Mouse (Mus musculus) midbrain, embryonic 14.5 days (tissue): ENCODE results near the gene Lmo2. TPM values are rescaled to one million over a fixed set of nuclear protein-coding genes. Genes with fewer than 3 reads are reported as not detected.

Experiments used
- ATAC-seq: fragments of 200-750 bp; cut with Nextera tagmentation; 2 replicates; pipeline ENCODE4 v1.8.0; 2017; ENCODE audit warnings: moderate number of reproducible peaks, moderate library complexity; ENCODE audit not compliant: low FRiP score, low TSS enrichment
- DNase-seq: peaks from one replicate; pipeline ENCODE4 v3.0.0-alpha.2; 2015
- H3K27ac ChIP-seq: fragments of 300-500 bp; sonication (generic); replicated peaks from 2 replicates; pipeline ENCODE4 v1.5.1; 2014; ENCODE audit warnings: mild to moderate bottlenecking, low read depth, low read length, moderate library complexity
- H3K27me3 ChIP-seq: fragments of 300-500 bp; sonication (generic); 2 replicates; pipeline ENCODE4 v1.6.1; 2014; ENCODE audit warnings: low read length, control low read depth, mixed read lengths; ENCODE audit not compliant: control insufficient read depth, insufficient read depth
- H3K36me3 ChIP-seq: fragments of 300-500 bp; sonication (generic); 2 replicates; pipeline ENCODE4 v1.6.1; 2014; ENCODE audit warnings: low read length, control low read depth; ENCODE audit not compliant: control insufficient read depth, insufficient read depth
- H3K4me1 ChIP-seq: fragments of 300-500 bp; sonication (generic); 2 replicates; pipeline ENCODE4 v1.6.1; 2014; ENCODE audit warnings: mild to moderate bottlenecking, antibody characterized with exemption, low read length, control low read depth; ENCODE audit not compliant: control insufficient read depth, insufficient read depth
- H3K4me2 ChIP-seq: fragments of 300-500 bp; sonication (generic); 2 replicates; pipeline ENCODE4 v1.6.1; 2014; ENCODE audit warnings: mild to moderate bottlenecking, low read length, moderate library complexity
- H3K4me3 ChIP-seq: fragments of 300-500 bp; sonication (generic); replicated peaks from 2 replicates; pipeline ENCODE4 v1.5.1; 2014; ENCODE audit warnings: low read depth, low read length
- H3K9ac ChIP-seq: fragments of 300-500 bp; sonication (generic); replicated peaks from 2 replicates; pipeline ENCODE4 v1.6.1; 2014; ENCODE audit warnings: mild to moderate bottlenecking, low read length, moderate library complexity
- H3K9me3 ChIP-seq: fragments of 300-500 bp; sonication (generic); 2 replicates; pipeline ENCODE4 v1.6.1; 2016; ENCODE audit warnings: low read length, control low read depth, mixed read lengths; ENCODE audit not compliant: control insufficient read depth
- WGBS: fragments of 180-500 bp; shearing (Covaris S2); extraction: QIAGEN DNeasy Blood & Tissue Kit; methylation state at CpG from one replicate; pipeline ENCODE4 v1.1.7; 2014; 5-methylcytosine and 5-hydroxymethylcytosine counted together
- polyA plus RNA-seq: library from polyadenylated mRNA; unstranded; fragments of >200 nt; fragmentation: Nextera tagmentation; extraction: Ambion mirVana; gene quantifications from 2 replicates; pipeline ENCODE4 v1.2.1, GENCODE M21; 2014

Lmo2 gene
- polyA plus RNA-seq, 1 experiment from 2014 or later = 31.6 TPM

DNA sequence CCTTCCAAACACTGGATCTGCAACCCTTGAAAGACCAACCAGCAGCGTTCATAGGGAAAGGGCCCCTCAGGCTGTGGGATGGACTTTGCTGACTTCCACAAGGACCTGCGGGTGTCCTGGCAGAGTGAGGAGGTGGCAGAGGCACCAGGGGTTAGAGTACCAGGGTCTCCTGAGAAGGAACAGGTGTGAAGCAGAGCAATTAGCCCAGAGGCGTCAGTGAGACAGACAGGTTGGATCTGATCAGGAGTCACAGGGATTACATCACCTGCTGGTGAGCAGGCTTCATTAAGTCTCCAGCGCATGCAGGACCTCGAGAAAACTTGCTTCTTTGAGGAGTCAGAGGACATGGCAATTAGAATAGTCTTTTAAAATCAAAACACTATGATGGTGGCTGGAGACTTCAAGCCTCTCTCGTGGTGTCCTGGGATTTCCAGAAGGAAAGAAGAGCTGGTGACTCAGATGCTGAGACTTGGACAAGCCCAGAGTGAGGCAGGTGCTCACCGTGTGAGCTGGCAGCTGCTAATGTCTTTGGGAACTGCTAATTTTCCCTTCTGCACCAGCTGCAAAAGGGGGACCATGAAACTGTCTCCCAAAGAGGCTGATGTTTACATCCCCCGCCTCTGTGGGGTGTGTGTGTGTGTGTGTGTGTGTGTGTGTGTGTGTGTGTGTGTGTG, 9.7 kb upstream of the Lmo2 start:
- Histone ChIP-seq H3K27me3 (no peaks in the 10 kb centered on the region), H3K9me3 (no peaks in the 10 kb centered on the region), H3K4me1 (no peaks in the 10 kb centered on the region), H3K4me2 (no peak overlapping the region), H3K9ac (no peak overlapping the region), H3K4me3 (no peak overlapping the region), H3K27ac (no peak overlapping the region), H3K36me3 (no peaks in the 10 kb centered on the region)
- no peak for DNase-seq
- no peak for ATAC-seq
- WGBS = 67% methylated on average over 8 of the region's 8 CpGs

DNA sequence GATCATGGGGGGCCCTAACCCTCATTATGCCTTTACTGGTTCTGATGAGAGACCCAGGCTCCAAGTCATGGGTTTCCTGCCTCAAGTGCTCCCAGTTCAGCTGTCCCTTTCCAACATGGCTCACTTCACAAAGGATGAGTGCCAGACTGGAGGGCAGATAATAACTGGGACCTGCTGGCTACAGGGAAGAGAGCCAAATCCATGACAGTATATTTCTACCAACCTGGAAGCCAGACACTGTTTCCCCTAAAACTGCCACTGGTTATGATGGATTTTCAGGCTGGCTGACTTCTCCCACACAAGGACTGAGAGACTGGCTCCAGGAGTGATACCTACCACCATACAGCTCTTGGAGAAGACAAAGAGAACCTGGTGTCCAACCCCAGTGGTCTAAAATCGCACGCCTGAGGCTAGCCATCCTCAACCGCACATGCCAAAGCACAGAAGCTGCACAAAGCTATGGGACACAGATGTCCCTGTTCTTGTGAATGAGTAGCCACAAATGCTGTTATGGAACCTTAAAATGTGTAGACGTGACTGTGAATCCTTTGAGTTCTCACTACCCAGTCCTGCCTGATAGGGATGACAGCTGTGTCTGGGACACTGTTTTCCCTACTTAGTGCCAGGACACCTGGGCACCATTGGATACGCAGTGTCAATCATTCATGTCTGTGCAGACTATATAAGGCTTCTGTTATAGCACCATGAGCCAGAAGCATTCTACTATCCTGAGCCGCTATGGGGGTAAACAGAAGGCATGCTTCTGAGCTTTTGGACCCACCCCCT, 4.5 kb upstream of the Lmo2 start:
- no peak overlapping the region for H3K4me2 ChIP-seq
- DNase-seq (no peak), ATAC-seq (no peak)
- no peak overlapping the region for H3K4me3 ChIP-seq
- no peaks in the 10 kb centered on the region for H3K36me3 ChIP-seq
- H3K27ac ChIP-seq = no peak overlapping the region
- WGBS = 95% methylated on average over 6 of the region's 6 CpGs
- no peak overlapping the region for H3K9ac ChIP-seq
- no peaks in the 10 kb centered on the region for H3K27me3 ChIP-seq
- no peaks in the 10 kb centered on the region for H3K9me3 ChIP-seq
- H3K4me1 ChIP-seq = no peaks in the 10 kb centered on the region

DNA sequence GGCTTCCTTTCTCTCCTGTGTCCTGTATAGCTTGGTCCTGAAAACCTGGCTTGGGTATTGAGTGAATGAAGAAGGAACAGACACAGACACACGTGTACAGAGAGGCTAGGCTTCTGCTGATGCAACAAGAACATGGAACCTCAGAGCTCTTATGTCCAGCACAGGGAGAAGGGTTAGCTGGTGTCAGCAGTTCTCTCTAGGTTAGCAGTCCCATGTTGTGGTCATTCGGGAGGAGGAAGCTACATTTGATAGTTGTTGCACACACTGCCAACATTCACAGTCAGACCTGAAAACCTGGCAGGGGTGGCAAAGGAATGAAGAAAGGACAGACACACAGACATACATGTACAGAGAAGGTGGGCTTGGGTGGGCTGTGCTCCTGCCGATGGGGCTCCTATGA, 2.1 kb upstream of the Lmo2 start:
- Histone ChIP-seq H3K4me3 (no peak overlapping the region), H3K4me2 (no peak overlapping the region), H3K27me3 (no peaks in the 10 kb centered on the region), H3K27ac (no peak overlapping the region), H3K36me3 (no peaks in the 10 kb centered on the region), H3K9me3 (no peaks in the 10 kb centered on the region), H3K4me1 (no peaks in the 10 kb centered on the region), H3K9ac (no peak overlapping the region)
- no peak for DNase-seq
- no peak for ATAC-seq
- WGBS = 83% methylated on average over 3 of the region's 3 CpGs

DNA sequence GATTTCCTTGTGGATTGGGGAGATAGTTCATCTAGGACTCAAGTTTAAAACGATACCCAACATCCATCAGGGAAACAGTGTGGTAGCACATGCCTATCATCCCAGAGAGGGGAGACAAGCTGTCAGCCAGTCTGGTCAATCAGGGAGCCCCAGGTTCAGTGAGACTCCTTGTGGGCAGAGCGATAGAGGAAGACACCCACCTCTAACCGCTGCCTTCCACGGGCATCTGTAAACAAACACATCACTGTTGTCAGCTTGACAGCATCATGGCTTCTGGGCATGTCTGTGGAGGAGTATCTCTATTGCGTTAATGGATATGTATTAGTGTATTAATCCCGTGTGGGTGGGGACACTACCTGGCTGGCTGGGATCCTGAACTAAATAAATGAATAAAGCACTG, 919 bp upstream of the Lmo2 start:
- H3K27ac ChIP-seq = no peak overlapping the region
- H3K36me3 ChIP-seq = no peaks in the 10 kb centered on the region
- no peaks in the 10 kb centered on the region for H3K4me1 ChIP-seq
- 88% methylated on average over 6 of the region's 6 CpGs for WGBS
- H3K4me2 ChIP-seq = no peak overlapping the region
- no peak overlapping the region for H3K4me3 ChIP-seq
- ATAC-seq (no peak), DNase-seq (no peak)
- no peak overlapping the region for H3K9ac ChIP-seq
- no peaks in the 10 kb centered on the region for H3K9me3 ChIP-seq
- H3K27me3 ChIP-seq = no peaks in the 10 kb centered on the region

DNA sequence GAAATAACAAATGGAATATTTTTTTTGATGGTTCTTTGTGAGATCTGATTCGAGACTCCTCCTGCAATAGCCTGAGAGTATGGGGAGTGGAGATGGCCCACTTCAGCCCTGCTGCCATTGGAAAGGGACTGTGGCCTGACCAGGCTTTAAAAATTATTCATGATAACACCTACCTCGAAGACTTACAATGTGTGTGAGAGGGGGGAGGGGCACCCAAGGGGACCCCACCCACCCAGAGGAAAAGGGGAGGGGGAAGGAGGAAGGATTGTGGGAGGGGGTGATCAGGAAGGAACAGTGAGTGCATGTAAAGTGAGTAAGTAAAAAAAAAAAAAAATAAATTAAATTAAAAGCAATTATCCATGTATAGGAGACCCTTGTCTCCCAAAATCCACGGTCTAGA, 848 bp downstream of the Lmo2 start:
- Histone ChIP-seq H3K36me3 (no peaks in the 10 kb centered on the region), H3K4me2 (no peak overlapping the region)
- no peak for ATAC-seq

DNA sequence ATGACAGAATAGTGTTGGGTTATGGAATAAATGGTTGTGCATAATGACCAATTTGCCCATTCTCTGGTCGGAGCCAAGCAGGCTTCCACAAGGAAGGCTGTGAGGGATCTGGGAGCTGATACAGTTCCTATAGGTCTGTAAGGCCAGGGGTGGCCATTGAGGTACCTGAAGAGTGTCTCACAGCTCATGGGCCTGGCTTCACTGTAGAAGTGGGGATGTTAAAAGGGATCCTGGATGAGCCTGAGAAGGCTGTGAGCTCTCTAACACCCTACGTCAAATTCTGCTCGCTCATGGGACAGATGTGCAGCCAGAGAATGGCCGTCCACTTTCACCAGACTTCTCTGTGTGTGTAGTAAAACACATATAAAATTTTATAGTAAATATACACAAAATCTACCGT, 1.3 kb downstream of the Lmo2 start:
- Histone ChIP-seq H3K4me2 (no peak overlapping the region), H3K4me1 (no peaks in the 10 kb centered on the region), H3K27me3 (no peaks in the 10 kb centered on the region), H3K9me3 (no peaks in the 10 kb centered on the region), H3K36me3 (no peaks in the 10 kb centered on the region), H3K4me3 (no peak overlapping the region), H3K9ac (no peak overlapping the region), H3K27ac (no peak overlapping the region)
- WGBS = 91% methylated on average over 5 of the region's 5 CpGs
- ATAC-seq = no peak
- DNase-seq = no peak

More for the DNA sequence above, 848 bp downstream of the Lmo2 start:
- no peaks in the 10 kb centered on the region for H3K27me3 ChIP-seq
- DNase-seq = no peak
- H3K9me3 ChIP-seq = no peaks in the 10 kb centered on the region
- no peak overlapping the region for H3K9ac ChIP-seq
- H3K27ac ChIP-seq = no peak overlapping the region
- H3K4me1 ChIP-seq = no peaks in the 10 kb centered on the region
- no peak overlapping the region for H3K4me3 ChIP-seq
- WGBS = 82% methylated on average over 3 of the region's 3 CpGs

DNA sequence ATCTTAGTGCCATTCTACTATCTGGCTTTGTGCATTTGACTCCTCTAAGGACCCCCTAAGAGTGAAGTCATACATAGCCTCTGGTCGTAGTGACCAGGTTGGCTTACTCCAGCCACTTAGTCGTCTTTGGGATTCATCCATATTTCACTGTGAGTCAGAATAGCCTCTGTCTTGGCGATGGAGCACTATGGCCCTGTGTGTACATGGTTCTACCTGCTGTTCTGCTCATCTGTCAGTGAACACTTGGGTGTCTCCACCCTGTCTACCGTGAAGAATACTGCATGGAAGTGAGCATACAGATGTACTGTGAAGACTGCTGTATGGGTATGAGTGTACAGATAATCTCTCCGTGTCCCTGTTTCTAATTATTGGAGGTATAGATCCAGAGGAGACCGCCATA, 1.8 kb downstream of the Lmo2 start:
- no peaks in the 10 kb centered on the region for H3K36me3 ChIP-seq
- ATAC-seq (no peak), DNase-seq (no peak)
- WGBS = 89% methylated on average over 6 of the region's 6 CpGs
- H3K27ac ChIP-seq = no peak overlapping the region
- no peaks in the 10 kb centered on the region for H3K9me3 ChIP-seq
- H3K9ac ChIP-seq = no peak overlapping the region
- H3K4me3 ChIP-seq = no peak overlapping the region
- H3K27me3 ChIP-seq = no peaks in the 10 kb centered on the region
- H3K4me1 ChIP-seq = no peaks in the 10 kb centered on the region
- no peak overlapping the region for H3K4me2 ChIP-seq

DNA sequence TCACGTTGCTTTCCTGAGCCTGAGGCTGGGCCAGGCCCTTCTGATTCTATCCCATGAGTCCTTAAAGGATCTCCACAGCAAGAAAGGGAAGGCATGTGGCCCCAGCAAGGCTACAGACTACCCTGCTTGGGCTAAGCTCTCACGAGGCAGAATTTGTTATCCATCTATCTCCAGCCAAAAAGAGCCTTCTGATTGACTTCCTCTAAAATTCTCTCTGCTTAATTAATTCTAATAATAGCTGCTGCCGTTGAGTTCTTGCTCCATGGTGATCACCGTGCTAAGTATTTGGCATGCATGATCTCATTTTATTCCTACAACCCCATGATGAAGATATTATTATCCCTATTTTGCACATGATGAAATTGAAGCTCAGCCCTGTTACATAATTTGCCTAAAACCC, 4.6 kb downstream of the Lmo2 start:
- ATAC-seq (no peak), DNase-seq (no peak)
- Histone ChIP-seq H3K27ac (no peak overlapping the region), H3K4me2 (no peak overlapping the region), H3K4me1 (no peaks in the 10 kb centered on the region), H3K36me3 (no peaks in the 10 kb centered on the region), H3K9ac (no peak overlapping the region), H3K27me3 (no peaks in the 10 kb centered on the region), H3K4me3 (no peak overlapping the region), H3K9me3 (no peaks in the 10 kb centered on the region)
- 67% methylated on average over 4 of the region's 4 CpGs for WGBS

DNA sequence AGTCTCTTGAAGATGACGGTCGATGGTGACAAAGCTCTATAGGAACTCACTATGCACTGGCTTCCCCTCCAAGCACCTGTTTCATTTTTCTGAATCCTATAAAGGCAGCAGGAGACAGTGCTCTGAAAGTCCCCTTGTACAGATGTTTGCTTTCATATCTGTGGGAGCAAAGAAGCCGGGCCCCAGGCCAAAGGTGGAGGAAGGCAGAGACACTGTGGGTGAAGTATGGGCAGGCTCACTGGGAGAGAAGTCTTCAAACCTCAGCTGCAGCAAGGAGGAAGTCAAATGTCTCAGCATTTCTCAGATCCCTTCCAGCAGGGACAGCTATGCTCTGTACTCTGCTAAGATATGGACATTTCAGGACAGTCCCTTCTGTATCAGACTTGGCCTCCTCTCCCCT, 7.6 kb downstream of the Lmo2 start:
- H3K4me1 ChIP-seq = peaks cover 7% of the 10 kb centered on the region; the same call in 1 of the 2 replicates
- ATAC-seq (no peak), DNase-seq (no peak)
- no peak overlapping the region for H3K27ac ChIP-seq
- 0 out of 2 replicates have a peak, but pooled peaks cover under 1% of the 10 kb centered on the region for H3K27me3 ChIP-seq
- H3K36me3 ChIP-seq = no peaks in the 10 kb centered on the region
- H3K9me3 ChIP-seq = no peaks in the 10 kb centered on the region
- H3K9ac ChIP-seq = no peak overlapping the region
- H3K4me2 ChIP-seq = no peak overlapping the region
- no peak overlapping the region for H3K4me3 ChIP-seq
- WGBS = 94% methylated on average over 3 of the region's 3 CpGs
